Mouse (Mus musculus): Measurements from ENCODE around the gene H1fnt. TPM values are rescaled to one million over a fixed set of nuclear protein-coding genes. Genes with fewer than 3 reads are reported as not detected.

H1fnt gene
- total RNA-seq (2021), result not detected
- long read RNA-seq, experiment 1, result 0 reads
- long read RNA-seq, experiment 2, result 0 reads

GRCm38 (mm10) chr15:98257193-98257592 is at the start of gene H1fnt:
Gene H1fnt (minus strand): TSS chr15:98257293.
- no peak for DNase-seq

- peak; percentile 75 to 83 for DNase-seq
Observed at GRCm38 (mm10) chr15:98295628-98296551, 38.8 kb upstream of the H1fnt start, which contains the start of gene Zfp641. Gene Zfp641 (minus strand): TSS chr15:98296161.

- DNase-seq, result no peak
Observed at GRCm38 (mm10) chr15:98293651-98294050, 36.6 kb upstream of the H1fnt start.

- no peak for DNase-seq
Observed at GRCm38 (mm10) chr15:98288566-98288965, 31.5 kb upstream of the H1fnt start.

- DNase-seq, result no peak
Observed at GRCm38 (mm10) chr15:98286418-98286817, 29.3 kb upstream of the H1fnt start.

GRCm38 (mm10) chr15:98257776-98258175 is 683 bp upstream of the H1fnt start:
- DNase-seq, result no peak

GRCm38 (mm10) chr15:98256271-98256670 is 822 bp downstream of the H1fnt start:
- peak in 1 of 2 experiments; percentile 18 for DNase-seq

- no peak for DNase-seq
Observed at GRCm38 (mm10) chr15:98235442-98235841, 21.7 kb downstream of the H1fnt start.

- DNase-seq, result no peak
Observed at GRCm38 (mm10) chr15:98234350-98234749, 22.7 kb downstream of the H1fnt start, which contains the start of gene Olfr286. Gene Olfr286 (minus strand): TSS chr15:98234450.

GRCm38 (mm10) chr15:98226096-98226495 is 31.0 kb downstream of the H1fnt start:
- DNase-seq, result no peak

- peak in 1 of 2 experiments; percentile 6 for DNase-seq
Observed at GRCm38 (mm10) chr15:98225610-98226009, 31.5 kb downstream of the H1fnt start.

- DNase-seq, result no peak
Observed at GRCm38 (mm10) chr15:98222377-98222776, 34.7 kb downstream of the H1fnt start.

- DNase-seq, result peak in 1 of 2 experiments; percentile 3
Observed at GRCm38 (mm10) chr15:98220877-98221276, 36.2 kb downstream of the H1fnt start, which contains the start of the genes Gm44579 and Olfr287. Gene Gm44579 (minus strand): TSS chr15:98220977. Gene Olfr287 (minus strand): TSS chr15:98221056.

- DNase-seq, result no peak
Observed at GRCm38 (mm10) chr15:98214130-98214529, 43.0 kb downstream of the H1fnt start.

GRCm38 (mm10) chr15:98213336-98213870 is 43.7 kb downstream of the H1fnt start:
- DNase-seq, result peak; percentile 10 to 34

GRCm38 (mm10) chr15:98209676-98210075 is 47.4 kb downstream of the H1fnt start:
- DNase-seq, result no peak

Other genes starting within 250 kb of the H1fnt start
- gene Pfkm, start 164.7 kb downstream of the H1fnt start, total RNA-seq (2021), result 10 to 100 TPM; 59.9 to 65.4 TPM
- 10 to 100 TPM; 16.0 to 16.8 TPM for gene Senp1, start 163.5 kb downstream of the H1fnt start, total RNA-seq (2021)
- gene Asb8, start 91.7 kb downstream of the H1fnt start, total RNA-seq (2021), result 10 to 100 TPM; 37.3 to 43.0 TPM
- gene Ccdc184, start 90.1 kb downstream of the H1fnt start, total RNA-seq (2021), result under 1 TPM; 0.50 to 0.92 TPM
- not detected for gene Olfr288, start 61.8 kb downstream of the H1fnt start, total RNA-seq (2021)
- gene Gm44579, start 36.3 kb downstream of the H1fnt start, total RNA-seq (2021), result not detected
- not detected for gene Olfr287, start 36.2 kb downstream of the H1fnt start, total RNA-seq (2021)
- gene Olfr286, start 22.8 kb downstream of the H1fnt start, total RNA-seq (2021), result not detected
- 1 to 10 TPM; 3.7 to 4.1 TPM for gene Zfp641, start 38.9 kb upstream of the H1fnt start, total RNA-seq (2021)
- not detected for gene Olfr285, start 60.1 kb upstream of the H1fnt start, total RNA-seq (2021)
- not detected for gene Olfr284, start 83.7 kb upstream of the H1fnt start, total RNA-seq (2021)
- gene Olfr283, start 123.7 kb upstream of the H1fnt start, total RNA-seq (2021), result not detected
- not detected for gene Olfr282, start 173.9 kb upstream of the H1fnt start, total RNA-seq (2021)
- not detected for gene Olfr281, start 195.3 kb upstream of the H1fnt start, total RNA-seq (2021)
- gene OR5BS1P, start 212.6 kb upstream of the H1fnt start, total RNA-seq (2021), result not detected
- gene Lalba, start 225.4 kb upstream of the H1fnt start, total RNA-seq (2021), result not detected
- not detected for gene Olfr279, start 235.1 kb upstream of the H1fnt start, total RNA-seq (2021)